Mouse (Mus musculus): ENCODE data around the gene Tmem220. TPM values are rescaled to one million over a fixed set of nuclear protein-coding genes. Genes with fewer than 3 reads are reported as not detected.

The Tmem220 gene
- polyA plus RNA-seq, 1 experiment from 2014 or later, result 1.8 TPM

- Histone ChIP-seq H3K9ac (ENCODE audit: low read depth, low read length) (no peak overlapping the region), H3K27me3 (ENCODE audit: insufficient read depth, low read length) (0 out of 2 replicates have a peak, but pooled peaks cover 3% of the 10 kb centered on the region), H3K4me2 (ENCODE audit: low read length) (no peak overlapping the region), H3K9me3 (replicated peaks; ENCODE audit: low read length) (no peaks in the 10 kb centered on the region), H3K4me3 (replicated peaks; ENCODE audit: low read depth, low read length) (no peak overlapping the region), H3K4me1 (replicated peaks; ENCODE audit: insufficient read depth, low read length) (no peaks in the 10 kb centered on the region), H3K27ac (no peak overlapping the region), H3K36me3 (ENCODE audit: insufficient read depth, low read length) (no peaks in the 10 kb centered on the region)
- peak; percentile 80 for TF ChIP-seq CTCF (IDR thresholded peaks at IDR 0.05; ENCODE audit: low read depth)
- ATAC-seq (replicated peaks; ENCODE audit: low FRiP score, low read depth), result peak; percentile 51; the same call in 1 of the 2 replicates
- DNase-seq (ENCODE audit: low spot score), result peak; percentile 79
- 3% methylated on average over 3 of the region's 3 CpGs for WGBS
These were observed 55.2 kb downstream of the Tmem220 start for GRCm38 (mm10) chr11:67080168-67080567.

- H3K27ac ChIP-seq, result no peak overlapping the region
- no peaks in the 10 kb centered on the region for H3K9me3 ChIP-seq (replicated peaks; ENCODE audit: low read length)
- peak; percentile 82 for ATAC-seq (replicated peaks; ENCODE audit: low FRiP score, low read depth)
- H3K4me1 ChIP-seq (replicated peaks; ENCODE audit: insufficient read depth, low read length), result no peaks in the 10 kb centered on the region
- 4% methylated on average over 11 of the region's 11 CpGs for WGBS
- no peak overlapping the region for H3K4me2 ChIP-seq (ENCODE audit: low read length)
- H3K36me3 ChIP-seq (ENCODE audit: insufficient read depth, low read length), result no peaks in the 10 kb centered on the region
- no peak overlapping the region for H3K9ac ChIP-seq (ENCODE audit: low read depth, low read length)
- no peak for TF ChIP-seq CTCF (IDR thresholded peaks at IDR 0.05; ENCODE audit: low read depth)
- H3K27me3 ChIP-seq (ENCODE audit: insufficient read depth, low read length), result 0 out of 2 replicates have a peak, but pooled peaks cover 3% of the 10 kb centered on the region
- DNase-seq (ENCODE audit: low spot score), result peak; percentile 91
- H3K4me3 ChIP-seq (replicated peaks; ENCODE audit: low read depth, low read length), result no peak overlapping the region
These were observed 56.2 kb downstream of the Tmem220 start for GRCm38 (mm10) chr11:67081125-67081649.

- H3K4me2 ChIP-seq (ENCODE audit: low read length), result no peak overlapping the region
- ATAC-seq (replicated peaks; ENCODE audit: low FRiP score, low read depth), result no peak
- 84% methylated on average over 7 of the region's 7 CpGs for WGBS
- no peaks in the 10 kb centered on the region for H3K9me3 ChIP-seq (replicated peaks; ENCODE audit: low read length)
- no peak for TF ChIP-seq CTCF (IDR thresholded peaks at IDR 0.05; ENCODE audit: low read depth)
- no peak overlapping the region for H3K27ac ChIP-seq
- no peaks in the 10 kb centered on the region for H3K4me1 ChIP-seq (replicated peaks; ENCODE audit: insufficient read depth, low read length)
- no peaks in the 10 kb centered on the region for H3K36me3 ChIP-seq (ENCODE audit: insufficient read depth, low read length)
- DNase-seq (ENCODE audit: low spot score), result no peak
- no peak overlapping the region for H3K4me3 ChIP-seq (replicated peaks; ENCODE audit: low read depth, low read length)
- 0 out of 2 replicates have a peak, but pooled peaks cover 3% of the 10 kb centered on the region for H3K27me3 ChIP-seq (ENCODE audit: insufficient read depth, low read length)
- H3K9ac ChIP-seq (ENCODE audit: low read depth, low read length), result no peak overlapping the region
These were observed 57.2 kb downstream of the Tmem220 start for GRCm38 (mm10) chr11:67082188-67082587.

GRCm38 (mm10) chr11:67082793-67083192 lies 57.8 kb downstream of the Tmem220 start:
- no peak overlapping the region for H3K4me3 ChIP-seq (replicated peaks; ENCODE audit: low read depth, low read length)
- H3K9ac ChIP-seq (ENCODE audit: low read depth, low read length), result no peak overlapping the region
- no peak overlapping the region for H3K27ac ChIP-seq
- no peak for DNase-seq (ENCODE audit: low spot score)
- no peak overlapping the region for H3K4me2 ChIP-seq (ENCODE audit: low read length)
- no peaks in the 10 kb centered on the region for H3K9me3 ChIP-seq (replicated peaks; ENCODE audit: low read length)
- no peaks in the 10 kb centered on the region for H3K4me1 ChIP-seq (replicated peaks; ENCODE audit: insufficient read depth, low read length)
- no peak for ATAC-seq (replicated peaks; ENCODE audit: low FRiP score, low read depth)
- H3K36me3 ChIP-seq (ENCODE audit: insufficient read depth, low read length), result no peaks in the 10 kb centered on the region
- WGBS, result 85% methylated on average over 13 of the region's 13 CpGs
- TF ChIP-seq CTCF (IDR thresholded peaks at IDR 0.05; ENCODE audit: low read depth), result no peak
- 0 out of 2 replicates have a peak, but pooled peaks cover 3% of the 10 kb centered on the region for H3K27me3 ChIP-seq (ENCODE audit: insufficient read depth, low read length)

GRCm38 (mm10) chr11:67083239-67083638 lies 58.3 kb downstream of the Tmem220 start:
- Histone ChIP-seq H3K36me3 (ENCODE audit: insufficient read depth, low read length) (no peaks in the 10 kb centered on the region), H3K4me3 (replicated peaks; ENCODE audit: low read depth, low read length) (no peak overlapping the region), H3K9me3 (replicated peaks; ENCODE audit: low read length) (no peaks in the 10 kb centered on the region), H3K4me2 (ENCODE audit: low read length) (no peak overlapping the region), H3K27me3 (ENCODE audit: insufficient read depth, low read length) (0 out of 2 replicates have a peak, but pooled peaks cover 3% of the 10 kb centered on the region), H3K4me1 (replicated peaks; ENCODE audit: insufficient read depth, low read length) (no peaks in the 10 kb centered on the region), H3K27ac (no peak overlapping the region), H3K9ac (ENCODE audit: low read depth, low read length) (no peak overlapping the region)
- DNase-seq (ENCODE audit: low spot score), result no peak
- no peak for TF ChIP-seq CTCF (IDR thresholded peaks at IDR 0.05; ENCODE audit: low read depth)
- 72% methylated on average over 6 of the region's 6 CpGs for WGBS
- ATAC-seq (replicated peaks; ENCODE audit: low FRiP score, low read depth), result no peak

- no peaks in the 10 kb centered on the region for H3K9me3 ChIP-seq (replicated peaks; ENCODE audit: low read length)
- H3K4me3 ChIP-seq (replicated peaks; ENCODE audit: low read depth, low read length), result no peak overlapping the region
- DNase-seq (ENCODE audit: low spot score), result no peak
- 47% methylated on average over 32 of the region's 32 CpGs for WGBS
- no peak overlapping the region for H3K4me2 ChIP-seq (ENCODE audit: low read length)
- ATAC-seq (replicated peaks; ENCODE audit: low FRiP score, low read depth), result no peak
- no peak overlapping the region for H3K9ac ChIP-seq (ENCODE audit: low read depth, low read length)
- 0 out of 2 replicates have a peak, but pooled peaks cover 3% of the 10 kb centered on the region for H3K27me3 ChIP-seq (ENCODE audit: insufficient read depth, low read length)
- no peak for TF ChIP-seq CTCF (IDR thresholded peaks at IDR 0.05; ENCODE audit: low read depth)
- no peaks in the 10 kb centered on the region for H3K36me3 ChIP-seq (ENCODE audit: insufficient read depth, low read length)
- H3K27ac ChIP-seq, result no peak overlapping the region
- no peaks in the 10 kb centered on the region for H3K4me1 ChIP-seq (replicated peaks; ENCODE audit: insufficient read depth, low read length)
These were observed 58.9 kb downstream of the Tmem220 start for GRCm38 (mm10) chr11:67083712-67084340.

Other genes starting within 250 kb of the Tmem220 start
- gene Pirt, start 113.2 kb upstream of the Tmem220 start, polyA plus RNA-seq (2015; fragmentation: Nextera tagmentation; extraction: Ambion mirVana), result 0.09 and 0.12 TPM in 2 replicates
- gene Tmem238l, start 68.5 kb upstream of the Tmem220 start, polyA plus RNA-seq (2015; fragmentation: Nextera tagmentation; extraction: Ambion mirVana), result 0.69 and 1.1 TPM in 2 replicates
- 29.0 and 29.5 TPM in 2 replicates for gene Adprm, start 27.4 kb downstream of the Tmem220 start, polyA plus RNA-seq (2015; fragmentation: Nextera tagmentation; extraction: Ambion mirVana)
- 16.0 and 16.7 TPM in 2 replicates for gene Sco1, start 27.5 kb downstream of the Tmem220 start, polyA plus RNA-seq (2015; fragmentation: Nextera tagmentation; extraction: Ambion mirVana)
- 0.01 and 0.05 TPM in 2 replicates for gene Myh3, start 53.1 kb downstream of the Tmem220 start, polyA plus RNA-seq (2015; fragmentation: Nextera tagmentation; extraction: Ambion mirVana)
- not detected in 2 replicates for gene Myh2, start 145.9 kb downstream of the Tmem220 start, polyA plus RNA-seq (2015; fragmentation: Nextera tagmentation; extraction: Ambion mirVana)
- not detected in 2 replicates for gene Myh1, start 174.9 kb downstream of the Tmem220 start, polyA plus RNA-seq (2015; fragmentation: Nextera tagmentation; extraction: Ambion mirVana)
- not detected in 2 replicates for gene Myh4, start 212.9 kb downstream of the Tmem220 start, polyA plus RNA-seq (2015; fragmentation: Nextera tagmentation; extraction: Ambion mirVana)